Comparison of ENCODE assay signal across 8 mouse cellular contexts in genomic region chr2:59881831-59882741, GRCm38 (mm10). TPM values are rescaled to one million over a fixed set of nuclear protein-coding genes. Genes with fewer than 3 reads are reported as not detected.
A peak's percentile ranks its signal among the peaks of the same experiment; 100 is the strongest.
DNase-seq lines count a peak whose midpoint lies in the region; ATAC-seq and TF ChIP-seq lines count a peak whose summit lies in the region.

Gene Wdsub1 (minus strand): TSS chr2:59882591.

- H3K79me2 ChIP-seq in CH12.LX (replicated peaks; ENCODE audit: control insufficient read depth, extremely low read depth, insufficient read depth, poor library complexity, severe bottlenecking): no peaks in the 10 kb centered on the region

- peak; percentile 73; the same call in 1 of the 2 replicates for TF ChIP-seq POLR2A in CH12.LX (IDR thresholded peaks at IDR 0.05; ENCODE audit: low read depth, low read length)
- TF ChIP-seq POLR2A in testis, adult 2 months (IDR thresholded peaks at IDR 0.05; ENCODE audit: control insufficient read depth, low read depth, low read length): peak; percentile 88

- H3K9ac ChIP-seq in CH12.LX (ENCODE audit: insufficient read depth, low read depth): peak within 1 kb of the TSS; percentile 65; the same call in 1 of the 2 replicates
- peak within 1 kb of the TSS; percentile 73 for H3K9ac ChIP-seq in forebrain, embryonic 12.5 days
- peak within 1 kb of the TSS; percentile 77 for H3K9ac ChIP-seq in heart, postnatal 0 days (replicated peaks; ENCODE audit: low read depth, low read length)
- H3K9ac ChIP-seq in liver, embryonic 16.5 days (ENCODE audit: low read depth, low read length): peak within 1 kb of the TSS; percentile 80
- H3K9ac ChIP-seq in neural tube, embryonic 13.5 days: peak within 1 kb of the TSS; percentile 77

- TF ChIP-seq CTCF in CH12.LX (conservative IDR thresholded peaks at IDR 0.05 in 1 of 2, IDR thresholded peaks at IDR 0.05 in 1 of 2; ENCODE audit: low read depth in 2 of 2, low read length in 2 of 2): peak in 1 of 2 experiments; percentile 50; a peak in 2 of 4 replicates
- TF ChIP-seq CTCF in heart, postnatal 0 days (IDR thresholded peaks at IDR 0.05; ENCODE audit: low read depth): no peak
- TF ChIP-seq CTCF in testis, adult 2 months (IDR thresholded peaks at IDR 0.05; ENCODE audit: control insufficient read depth, insufficient read depth, insufficient replicate concordance, low read depth, low read length): no peak

- peaks cover 0 to 1% of the 10 kb centered on the region in 2 experiments for H3K36me3 ChIP-seq in CH12.LX (replicated peaks in 1 of 2; ENCODE audit: control insufficient read depth in 1 of 2, insufficient read depth in 1 of 2, low read length in 1 of 2)
- no peaks in the 10 kb centered on the region for H3K36me3 ChIP-seq in forebrain, embryonic 12.5 days (replicated peaks)
- no peaks in the 10 kb centered on the region for H3K36me3 ChIP-seq in heart, postnatal 0 days (replicated peaks; ENCODE audit: control insufficient read depth, insufficient read depth, low read length)
- H3K36me3 ChIP-seq in liver, embryonic 16.5 days (ENCODE audit: control insufficient read depth, insufficient read depth): no peaks in the 10 kb centered on the region
- H3K36me3 ChIP-seq in neural tube, embryonic 13.5 days: no peaks in the 10 kb centered on the region
- H3K36me3 ChIP-seq in testis, adult 2 months (ENCODE audit: control insufficient read depth, insufficient read depth, low read length): no peaks in the 10 kb centered on the region

- no peak; the same call in 1 of the 2 replicates for TF ChIP-seq RAD21 in CH12.LX (IDR thresholded peaks at IDR 0.05; ENCODE audit: low read depth, low read length)

- peak; percentile 89 for DNase-seq in CH12.LX (ENCODE audit: extremely low read depth)
- peak; percentile 84 for DNase-seq in c-Kit-positive CD71-positive TER-119-negative erythroid progenitor cells, embryonic 14.5 days (ENCODE audit: low read depth)
- DNase-seq in heart, postnatal 0 days (ENCODE audit: low spot score): peak; percentile 95
- DNase-seq in kidney, postnatal 4 days: peak; percentile 96 to 98

- no peak within 1 kb of the TSS for H3K27ac ChIP-seq in CH12.LX (ENCODE audit: insufficient read depth, low read depth)
- H3K27ac ChIP-seq in forebrain, embryonic 12.5 days: no peak within 1 kb of the TSS
- peak within 1 kb of the TSS; percentile 86 for H3K27ac ChIP-seq in heart, postnatal 0 days (ENCODE audit: low read depth)
- H3K27ac ChIP-seq in liver, embryonic 16.5 days (ENCODE audit: low read length): peak within 1 kb of the TSS; percentile 80
- H3K27ac ChIP-seq in neural tube, embryonic 13.5 days (replicated peaks): peak within 1 kb of the TSS; percentile 69
- H3K27ac ChIP-seq in testis, adult 2 months (ENCODE audit: control insufficient read depth, insufficient read depth, low read depth, low read length): peak within 1 kb of the TSS; percentile 77

- peak; percentile 97 for ATAC-seq in forebrain, embryonic 12.5 days (ENCODE audit: low FRiP score)
- ATAC-seq in heart, postnatal 0 days (ENCODE audit: insufficient read depth, low read depth): peak; percentile 99
- peak; percentile 94 for ATAC-seq in liver, embryonic 16.5 days (ENCODE audit: low read depth)
- peak; percentile 96 for ATAC-seq in neural tube, embryonic 13.5 days (ENCODE audit: low read depth)

- TF ChIP-seq EP300 in CH12.LX (IDR thresholded peaks at IDR 0.05; ENCODE audit: low read length): no peak
- no peak for TF ChIP-seq EP300 in heart, postnatal 0 days (IDR thresholded peaks at IDR 0.05; ENCODE audit: low read depth)

- in situ Hi-C loops in CH12.LX (cut with MboI; ENCODE audit: low pct_ligation_motif_present, low pct_unique_long_range_greater_than_20kb, low sequenced_read_pairs): no loop called here

- no peaks in the 10 kb centered on the region for H3K27me3 ChIP-seq in CH12.LX (replicated peaks)
- no peaks in the 10 kb centered on the region for H3K27me3 ChIP-seq in forebrain, embryonic 12.5 days
- no peaks in the 10 kb centered on the region for H3K27me3 ChIP-seq in heart, postnatal 0 days (ENCODE audit: control insufficient read depth, insufficient read depth, low read length)
- H3K27me3 ChIP-seq in liver, embryonic 16.5 days (ENCODE audit: control insufficient read depth, insufficient read depth, low read depth, low read length): no peaks in the 10 kb centered on the region
- H3K27me3 ChIP-seq in neural tube, embryonic 13.5 days: no peaks in the 10 kb centered on the region
- no peaks in the 10 kb centered on the region for H3K27me3 ChIP-seq in testis, adult 2 months (ENCODE audit: control insufficient read depth, insufficient read depth, low read length)

- H3K4me1 ChIP-seq in CH12.LX (ENCODE audit: control insufficient read depth in 1 of 2, insufficient read depth in 2 of 2): peaks cover 6 to 27% of the 10 kb centered on the region in 2 experiments
- H3K4me1 ChIP-seq in forebrain, embryonic 12.5 days: no peaks in the 10 kb centered on the region
- peaks cover 12% of the 10 kb centered on the region for H3K4me1 ChIP-seq in heart, postnatal 0 days (ENCODE audit: control insufficient read depth, insufficient read depth)
- H3K4me1 ChIP-seq in liver, embryonic 16.5 days (ENCODE audit: control insufficient read depth, low read depth, low read length): peaks cover 18% of the 10 kb centered on the region
- H3K4me1 ChIP-seq in neural tube, embryonic 13.5 days (replicated peaks): peaks cover 5% of the 10 kb centered on the region
- H3K4me1 ChIP-seq in testis, adult 2 months (ENCODE audit: control insufficient read depth, insufficient read depth, low read length): peaks cover 4% of the 10 kb centered on the region

- H3K4me2 ChIP-seq in CH12.LX (ENCODE audit: insufficient read depth, low read depth, poor library complexity, severe bottlenecking): peak within 1 kb of the TSS; percentile 62
- H3K4me2 ChIP-seq in forebrain, embryonic 12.5 days: peak within 1 kb of the TSS; percentile 80
- peak within 1 kb of the TSS; percentile 68 for H3K4me2 ChIP-seq in heart, postnatal 0 days (ENCODE audit: low read depth, low read length)
- peak within 1 kb of the TSS; percentile 96 for H3K4me2 ChIP-seq in liver, embryonic 16.5 days (ENCODE audit: low read depth, low read length)
- H3K4me2 ChIP-seq in neural tube, embryonic 13.5 days: peak within 1 kb of the TSS; percentile 84

- peak within 1 kb of the TSS; percentile 57 to 66 (median 63) for H3K4me3 ChIP-seq in CH12.LX (replicated peaks in 1 of 3; ENCODE audit: low read depth in 2 of 3, low read length in 2 of 3, poor library complexity in 1 of 3)
- peak within 1 kb of the TSS; percentile 71 for H3K4me3 ChIP-seq in forebrain, embryonic 12.5 days (replicated peaks)
- H3K4me3 ChIP-seq in heart, postnatal 0 days (ENCODE audit: low read depth, low read length): peak within 1 kb of the TSS; percentile 82
- H3K4me3 ChIP-seq in liver, embryonic 16.5 days (ENCODE audit: low read depth, low read length): peak within 1 kb of the TSS; percentile 84
- H3K4me3 ChIP-seq in neural tube, embryonic 13.5 days: peak within 1 kb of the TSS; percentile 79
- H3K4me3 ChIP-seq in testis, adult 2 months (ENCODE audit: control insufficient read depth, low read depth, low read length): peak within 1 kb of the TSS; percentile 89

- dilution Hi-C loops in CH12.LX (cut with MboI; ENCODE audit: extremely low pct_ligation_motif_present, extremely low pct_unique_long_range_greater_than_20kb, low sequenced_read_pairs): no loop called here

- 6% methylated on average over 57 of the region's 57 CpGs for WGBS in forebrain, embryonic 12.5 days
- WGBS in heart, postnatal 0 days: 2% methylated on average over 56 of the region's 57 CpGs
- WGBS in liver, embryonic 16.5 days (ENCODE audit: insufficient replicate concordance): 2% methylated on average over 57 of the region's 57 CpGs
- 5% methylated on average over 57 of the region's 57 CpGs for WGBS in neural tube, embryonic 13.5 days

- H3K9me3 ChIP-seq in CH12.LX (replicated peaks; ENCODE audit: low read length): peaks cover 7% of the 10 kb centered on the region
- no peaks in the 10 kb centered on the region for H3K9me3 ChIP-seq in forebrain, embryonic 12.5 days
- no peaks in the 10 kb centered on the region for H3K9me3 ChIP-seq in heart, postnatal 0 days (replicated peaks; ENCODE audit: control insufficient read depth, low read length)
- H3K9me3 ChIP-seq in liver, embryonic 16.5 days (replicated peaks; ENCODE audit: control insufficient read depth, low read length): no peaks in the 10 kb centered on the region
- peaks cover 14% of the 10 kb centered on the region; the same call in 1 of the 2 replicates for H3K9me3 ChIP-seq in neural tube, embryonic 13.5 days

TF ChIP-seq in CH12.LX, 34 proteins besides CTCF, POLR2A, EP300 and RAD21 (continues in another document):
- TF ChIP-seq UBTF (IDR thresholded peaks at IDR 0.05; ENCODE audit: low read depth, low read length) (no peak), SIN3A (IDR thresholded peaks at IDR 0.05; ENCODE audit: low read length) (peak; percentile 84; the same call in 1 of the 2 replicates), BHLHE40 (IDR thresholded peaks at IDR 0.05; ENCODE audit: low read depth, low read length) (peak; percentile 83), TCF12 (IDR thresholded peaks at IDR 0.05; ENCODE audit: low read depth, low read length) (peak; percentile 67), NRF1 (IDR thresholded peaks at IDR 0.05; ENCODE audit: low read depth, low read length) (peak; percentile 99), MEF2A (IDR thresholded peaks at IDR 0.05; ENCODE audit: borderline replicate concordance, low read depth, low read length) (peak; percentile 62; the same call in 1 of the 2 replicates), IRF4 (IDR thresholded peaks at IDR 0.05; ENCODE audit: low read depth, low read length) (peak; percentile 43; the same call in 1 of the 2 replicates), ZKSCAN1 (IDR thresholded peaks at IDR 0.05; ENCODE audit: borderline replicate concordance, low read depth, low read length) (no peak), HCFC1 (IDR thresholded peaks at IDR 0.05; ENCODE audit: low read depth, low read length) (peak; percentile 42; the same call in 1 of the 2 replicates), MAZ (IDR thresholded peaks at IDR 0.05; ENCODE audit: low read depth, low read length) (0 out of 2 replicates have a peak, but pooled peaks have one; percentile 64), USF2 (conservative IDR thresholded peaks at IDR 0.05; ENCODE audit: low read depth, low read length) (peak; percentile 85), ELF1 (IDR thresholded peaks at IDR 0.05; ENCODE audit: low read depth, low read length) (peak; percentile 73)

RNA-seq across cellular contexts. Expression of gene Wdsub1, which starts in this region (rescaled TPM):
- 8.9 and 13.5 TPM in 2 replicates for total RNA-seq in CH12.LX (2012; rRNA removed)
- total RNA-seq in CH12.LX (2014; rRNA removed): 7.9 and 12.9 TPM in 2 replicates
- polyA plus RNA-seq in CH12.LX (2012; ENCODE audit: insufficient read length, low read depth): 8.2 and 9.6 TPM in 2 replicates
- polyA plus RNA-seq in forebrain, embryonic 12.5 days (2016; fragmentation: Nextera tagmentation; extraction: Ambion mirVana): 17.0 and 18.8 TPM in 2 replicates
- 268 and 306 TPM in 2 replicates for total RNA-seq in heart, postnatal 0 days (2014; rRNA removed; ENCODE audit: low replicate concordance)
- polyA plus RNA-seq in heart, postnatal 0 days (2015; fragmentation: Nextera tagmentation; extraction: Ambion mirVana): 42.8 and 43.2 TPM in 2 replicates
- polyA plus RNA-seq in liver, embryonic 16.5 days (2015; fragmentation: Nextera tagmentation; extraction: Ambion mirVana): 7.2 and 8.2 TPM in 2 replicates
- polyA plus RNA-seq in neural tube, embryonic 13.5 days (2015; fragmentation: Nextera tagmentation; extraction: Ambion mirVana): 13.3 and 15.4 TPM in 2 replicates
- polyA plus RNA-seq in testis, adult 2 months (2012; rRNA removed): 33.5 and 33.9 TPM in 2 replicates

Comparison
In these comparisons a context has a peak if more than half of its experiments do, and no peak if none do; other contexts are left out.
1. RNA of gene Wdsub1 (total RNA-seq): 268 to 306 TPM in heart, postnatal 0 days; 7.9 to 13.5 TPM in CH12.LX; every median in the first group is over 10 times any median in the second.
2. H3K27ac ChIP-seq: peak in heart, postnatal 0 days (single experiment), liver, embryonic 16.5 days (single experiment), neural tube, embryonic 13.5 days (single experiment) and testis, adult 2 months (single experiment); none in CH12.LX (single experiment) and forebrain, embryonic 12.5 days (single experiment).
3. Peak in every context shown above with its lines, with median percentiles within 50 percentile points of each other: DNase-seq, H3K4me2 ChIP-seq, H3K4me3 ChIP-seq, H3K9ac ChIP-seq and ATAC-seq.